Mouse (Mus musculus) liver, embryonic 16.5 days (tissue): ENCODE measurements around the gene Nop58. TPM values are rescaled to one million over a fixed set of nuclear protein-coding genes. Genes with fewer than 3 reads are reported as not detected.

ENCODE experiments used
- ATAC-seq: fragments of 200-750 bp; cut with Nextera tagmentation; 2 replicates; pipeline ENCODE4 v1.8.0; 2017; ENCODE audit warnings: low read depth, mild to moderate bottlenecking, moderate number of reproducible peaks, moderate library complexity
- H3K27ac ChIP-seq: fragments of 300-500 bp; sonication (generic); 2 replicates; pipeline ENCODE4 v1.5.1; 2014; ENCODE audit warnings: mild to moderate bottlenecking, low read length
- H3K27me3 ChIP-seq: fragments of 300-500 bp; sonication (generic); 2 replicates; pipeline ENCODE4 v1.6.1; 2014; ENCODE audit warnings: low read depth, low read length, mixed read lengths; ENCODE audit not compliant: control insufficient read depth, insufficient read depth
- H3K36me3 ChIP-seq: fragments of 300-500 bp; sonication (generic); 2 replicates; pipeline ENCODE4 v1.6.1; 2014; ENCODE audit warnings: mild to moderate bottlenecking; ENCODE audit not compliant: control insufficient read depth, insufficient read depth
- H3K4me1 ChIP-seq: fragments of 300-500 bp; sonication (generic); 2 replicates; pipeline ENCODE4 v1.6.1; 2014; ENCODE audit warnings: low read depth, low read length, mixed read lengths; ENCODE audit not compliant: control insufficient read depth
- H3K4me2 ChIP-seq: fragments of 300-500 bp; sonication (generic); 2 replicates; pipeline ENCODE4 v1.6.1; 2014; ENCODE audit warnings: low read depth, low read length, mixed read lengths
- H3K4me3 ChIP-seq: fragments of 300-500 bp; sonication (generic); 2 replicates; pipeline ENCODE4 v1.5.1; 2014; ENCODE audit warnings: low read depth, mild to moderate bottlenecking, low read length
- H3K9ac ChIP-seq: fragments of 300-500 bp; sonication (generic); 2 replicates; pipeline ENCODE4 v1.6.1; 2014; ENCODE audit warnings: low read depth, low read length
- H3K9me3 ChIP-seq: fragments of 300-500 bp; sonication (generic); replicated peaks from 2 replicates; pipeline ENCODE4 v1.6.1; 2016; ENCODE audit warnings: low read length; ENCODE audit not compliant: control insufficient read depth
- WGBS: fragments of 180-500 bp; shearing (Covaris S2); extraction: QIAGEN DNeasy Blood & Tissue Kit; methylation state at CpG from one replicate; pipeline ENCODE4 v1.1.7; 2014; ENCODE audit not compliant: insufficient replicate concordance; 5-methylcytosine and 5-hydroxymethylcytosine counted together
- polyA plus RNA-seq: library from polyadenylated mRNA; unstranded; fragments of >200 nt; fragmentation: Nextera tagmentation; extraction: Ambion mirVana; gene quantifications from 2 replicates; pipeline ENCODE4 v1.2.1, GENCODE M21; 2015

Nop58 gene
- polyA plus RNA-seq, 1 experiment from 2014 or later, result 87.7 TPM

GRCm38 (mm10) chr1:59697751-59698150, 13.0 kb downstream of the Nop58 start:
- Histone ChIP-seq H3K9me3 (no peaks in the 10 kb centered on the region), H3K27me3 (no peaks in the 10 kb centered on the region), H3K36me3 (peaks cover 50% of the 10 kb centered on the region), H3K4me1 (no peaks in the 10 kb centered on the region), H3K27ac (no peak overlapping the region), H3K4me3 (no peak overlapping the region), H3K4me2 (no peak overlapping the region), H3K9ac (no peak overlapping the region)
- 83% methylated on average over 5 of the region's 5 CpGs for WGBS
- no peak for ATAC-seq

GRCm38 (mm10) chr1:59698207-59698606, 13.4 kb downstream of the Nop58 start:
- Histone ChIP-seq H3K36me3 (peaks cover 50% of the 10 kb centered on the region), H3K4me2 (no peak overlapping the region), H3K9ac (no peak overlapping the region), H3K27ac (no peak overlapping the region), H3K27me3 (no peaks in the 10 kb centered on the region), H3K4me1 (no peaks in the 10 kb centered on the region), H3K4me3 (no peak overlapping the region), H3K9me3 (no peaks in the 10 kb centered on the region)
- 80% methylated on average over 3 of the region's 3 CpGs for WGBS
- ATAC-seq, result no peak

GRCm38 (mm10) chr1:59701766-59702165, 17.0 kb downstream of the Nop58 start:
- no peak for ATAC-seq
- peaks cover 63% of the 10 kb centered on the region for H3K36me3 ChIP-seq
- no peak overlapping the region for H3K27ac ChIP-seq
- H3K4me1 ChIP-seq, result no peaks in the 10 kb centered on the region
- no peaks in the 10 kb centered on the region for H3K27me3 ChIP-seq
- H3K4me2 ChIP-seq, result no peak overlapping the region
- no peak overlapping the region for H3K9ac ChIP-seq
- no peaks in the 10 kb centered on the region for H3K9me3 ChIP-seq
- H3K4me3 ChIP-seq, result no peak overlapping the region
- WGBS, result 93% methylated on average over 1 of the region's 1 CpGs

GRCm38 (mm10) chr1:59719900-59720299, 35.1 kb downstream of the Nop58 start:
- ATAC-seq, result no peak
- 24% methylated on average over 4 of the region's 4 CpGs for WGBS
- H3K36me3 ChIP-seq, result peaks cover 10% of the 10 kb centered on the region

GRCm38 (mm10) chr1:59725661-59726060, 40.9 kb downstream of the Nop58 start:
- Histone ChIP-seq H3K27ac (no peak overlapping the region), H3K4me2 (no peak overlapping the region), H3K9me3 (no peaks in the 10 kb centered on the region), H3K9ac (no peak overlapping the region), H3K4me3 (no peak overlapping the region), H3K27me3 (no peaks in the 10 kb centered on the region), H3K4me1 (no peaks in the 10 kb centered on the region), H3K36me3 (no peaks in the 10 kb centered on the region)
- WGBS, result 25% methylated on average over 4 of the region's 4 CpGs
- no peak for ATAC-seq

More at GRCm38 (mm10) chr1:59719900-59720299, 35.1 kb downstream of the Nop58 start:
- H3K4me3 ChIP-seq, result no peak overlapping the region
- no peak overlapping the region for H3K27ac ChIP-seq
- H3K4me2 ChIP-seq, result no peak overlapping the region
- H3K9ac ChIP-seq, result no peak overlapping the region
- no peaks in the 10 kb centered on the region for H3K4me1 ChIP-seq
- no peaks in the 10 kb centered on the region for H3K9me3 ChIP-seq
- no peaks in the 10 kb centered on the region for H3K27me3 ChIP-seq

GRCm38 (mm10) chr1:59730106-59730505, 45.3 kb downstream of the Nop58 start:
- ATAC-seq, result no peak
- H3K27me3 ChIP-seq, result no peaks in the 10 kb centered on the region
- WGBS, result 74% methylated on average over 8 of the region's 8 CpGs
- no peak overlapping the region for H3K27ac ChIP-seq
- H3K36me3 ChIP-seq, result no peaks in the 10 kb centered on the region
- H3K9ac ChIP-seq, result no peak overlapping the region
- H3K4me2 ChIP-seq, result no peak overlapping the region
- H3K4me1 ChIP-seq, result no peaks in the 10 kb centered on the region
- H3K9me3 ChIP-seq, result no peaks in the 10 kb centered on the region
- no peak overlapping the region for H3K4me3 ChIP-seq

- H3K27me3 ChIP-seq, result no peaks in the 10 kb centered on the region
- no peak overlapping the region for H3K4me3 ChIP-seq
- H3K27ac ChIP-seq, result no peak overlapping the region
- ATAC-seq, result no peak
- no peaks in the 10 kb centered on the region for H3K9me3 ChIP-seq
- H3K9ac ChIP-seq, result no peak overlapping the region
- WGBS, result 86% methylated on average over 4 of the region's 4 CpGs
- H3K4me2 ChIP-seq, result no peak overlapping the region
- no peaks in the 10 kb centered on the region for H3K36me3 ChIP-seq
- no peaks in the 10 kb centered on the region for H3K4me1 ChIP-seq
Observed at GRCm38 (mm10) chr1:59730737-59731136, 46.0 kb downstream of the Nop58 start.

GRCm38 (mm10) chr1:59734076-59734475, 49.3 kb downstream of the Nop58 start:
- Histone ChIP-seq H3K27ac (no peak overlapping the region), H3K9ac (no peak overlapping the region), H3K4me2 (no peak overlapping the region), H3K36me3 (no peaks in the 10 kb centered on the region), H3K27me3 (no peaks in the 10 kb centered on the region), H3K4me3 (no peak overlapping the region), H3K4me1 (peaks cover 1% of the 10 kb centered on the region), H3K9me3 (no peaks in the 10 kb centered on the region)
- ATAC-seq, result no peak
- WGBS, result 59% methylated on average over 6 of the region's 6 CpGs

- WGBS, result 46% methylated on average over 6 of the region's 6 CpGs
- H3K9me3 ChIP-seq, result no peaks in the 10 kb centered on the region
- H3K36me3 ChIP-seq, result no peaks in the 10 kb centered on the region
- H3K27ac ChIP-seq, result no peak overlapping the region
- H3K4me1 ChIP-seq, result peaks cover 9% of the 10 kb centered on the region
- H3K9ac ChIP-seq, result no peak overlapping the region
- no peak overlapping the region for H3K4me3 ChIP-seq
- no peak for ATAC-seq
- no peak overlapping the region for H3K4me2 ChIP-seq
- H3K27me3 ChIP-seq, result no peaks in the 10 kb centered on the region
Observed at GRCm38 (mm10) chr1:59738768-59739414, 54.1 kb downstream of the Nop58 start.
